Mouse (Mus musculus) heart, embryonic 16.5 days (tissue): ENCODE measurements around the gene Plxna2. TPM values are rescaled to one million over a fixed set of nuclear protein-coding genes. Genes with fewer than 3 reads are reported as not detected.

ENCODE experiments used
- ATAC-seq: fragments of 200-750 bp; cut with Nextera tagmentation; replicated peaks from 2 replicates; pipeline ENCODE4 v1.8.0; 2017; ENCODE audit warnings: moderate number of reproducible peaks; ENCODE audit not compliant: insufficient read depth, low FRiP score; ENCODE audit errors: extremely low read depth
- H3K27ac ChIP-seq: fragments of 300-500 bp; sonication (generic); 2 replicates; pipeline ENCODE4 v1.5.1; 2014; ENCODE audit warnings: mild to moderate bottlenecking, low read length, control low read depth, moderate library complexity
- H3K27me3 ChIP-seq: fragments of 300-500 bp; sonication (generic); 2 replicates; pipeline ENCODE4 v1.6.1; 2014; ENCODE audit warnings: low read length, mixed read lengths; ENCODE audit not compliant: control insufficient read depth, insufficient read depth
- H3K36me3 ChIP-seq: fragments of 300-500 bp; sonication (generic); 2 replicates; pipeline ENCODE4 v1.6.1; 2014; ENCODE audit not compliant: control insufficient read depth, insufficient read depth
- H3K4me1 ChIP-seq: fragments of 300-500 bp; sonication (generic); 2 replicates; pipeline ENCODE4 v1.6.1; 2014; ENCODE audit warnings: low read length, mixed read lengths; ENCODE audit not compliant: control insufficient read depth, insufficient read depth
- H3K4me2 ChIP-seq: fragments of 300-500 bp; sonication (generic); 2 replicates; pipeline ENCODE4 v1.6.1; 2014; ENCODE audit warnings: low read depth, mild to moderate bottlenecking, control low read depth, low read length
- H3K4me3 ChIP-seq: fragments of 300-500 bp; sonication (generic); 2 replicates; pipeline ENCODE4 v1.5.1; 2014; ENCODE audit warnings: mild to moderate bottlenecking, control low read depth, low read length
- H3K9ac ChIP-seq: fragments of 300-500 bp; sonication (generic); 2 replicates; pipeline ENCODE4 v1.6.1; 2014; ENCODE audit warnings: low read length, control low read depth
- H3K9me3 ChIP-seq: fragments of 300-500 bp; sonication (generic); replicated peaks from 2 replicates; pipeline ENCODE4 v1.6.1; 2016; ENCODE audit warnings: low read length; ENCODE audit not compliant: control insufficient read depth
- WGBS: fragments of 180-500 bp; shearing (Covaris S2); extraction: QIAGEN DNeasy Blood & Tissue Kit; methylation state at CpG from one replicate; pipeline ENCODE4 v1.1.7; 2014; 5-methylcytosine and 5-hydroxymethylcytosine counted together
- polyA plus RNA-seq: library from polyadenylated mRNA; unstranded; fragments of >200 nt; fragmentation: Nextera tagmentation; extraction: Ambion mirVana; gene quantifications from 2 replicates; pipeline ENCODE4 v1.2.1, GENCODE M21; 2015

Plxna2 gene
- polyA plus RNA-seq, 1 experiment from 2014 or later, result 5.2 TPM

GRCm38 (mm10) chr1:194775656-194776374 is 157.8 kb downstream of the Plxna2 start:
- no peaks in the 10 kb centered on the region for H3K4me1 ChIP-seq
- H3K36me3 ChIP-seq, result peaks cover 9% of the 10 kb centered on the region
- no peak overlapping the region for H3K9ac ChIP-seq
- no peaks in the 10 kb centered on the region for H3K9me3 ChIP-seq
- no peak for ATAC-seq
- no peaks in the 10 kb centered on the region for H3K27me3 ChIP-seq
- no peak overlapping the region for H3K4me3 ChIP-seq
- H3K27ac ChIP-seq, result no peak overlapping the region
- no peak overlapping the region for H3K4me2 ChIP-seq

- no peaks in the 10 kb centered on the region for H3K27me3 ChIP-seq
- no peak overlapping the region for H3K27ac ChIP-seq
- no peak overlapping the region for H3K4me3 ChIP-seq
- H3K9me3 ChIP-seq, result no peaks in the 10 kb centered on the region
- peaks cover 9% of the 10 kb centered on the region for H3K36me3 ChIP-seq
- H3K4me1 ChIP-seq, result no peaks in the 10 kb centered on the region
- WGBS, result 83% methylated on average over 5 of the region's 5 CpGs
- no peak overlapping the region for H3K9ac ChIP-seq
- no peak overlapping the region for H3K4me2 ChIP-seq
- no peak for ATAC-seq
These were observed 158.7 kb downstream of the Plxna2 start for GRCm38 (mm10) chr1:194776510-194777244.

- Histone ChIP-seq H3K36me3 (peaks cover 9% of the 10 kb centered on the region), H3K4me2 (no peak overlapping the region), H3K27ac (no peak overlapping the region), H3K9me3 (no peaks in the 10 kb centered on the region), H3K4me1 (no peaks in the 10 kb centered on the region), H3K9ac (no peak overlapping the region), H3K27me3 (no peaks in the 10 kb centered on the region), H3K4me3 (no peak overlapping the region)
- no peak for ATAC-seq
- 89% methylated on average over 2 of the region's 2 CpGs for WGBS
These were observed 159.6 kb downstream of the Plxna2 start for GRCm38 (mm10) chr1:194777608-194778007.

- H3K4me2 ChIP-seq, result no peak overlapping the region
- H3K27ac ChIP-seq, result no peak overlapping the region
- H3K36me3 ChIP-seq, result peaks cover 6% of the 10 kb centered on the region
- no peaks in the 10 kb centered on the region for H3K27me3 ChIP-seq
- H3K9me3 ChIP-seq, result no peaks in the 10 kb centered on the region
- no peaks in the 10 kb centered on the region for H3K4me1 ChIP-seq
- no peak for ATAC-seq
- H3K4me3 ChIP-seq, result no peak overlapping the region
- no peak overlapping the region for H3K9ac ChIP-seq
- WGBS, result 86% methylated on average over 3 of the region's 3 CpGs
These were observed 162.4 kb downstream of the Plxna2 start for GRCm38 (mm10) chr1:194780392-194780791.

- no peak overlapping the region for H3K9ac ChIP-seq
- no peak overlapping the region for H3K27ac ChIP-seq
- WGBS, result 89% methylated on average over 5 of the region's 5 CpGs
These were observed 162.9 kb downstream of the Plxna2 start for GRCm38 (mm10) chr1:194780794-194781390.

GRCm38 (mm10) chr1:194781556-194781955 is 163.5 kb downstream of the Plxna2 start:
- Histone ChIP-seq H3K9ac (no peak overlapping the region), H3K4me3 (no peak overlapping the region), H3K27me3 (no peaks in the 10 kb centered on the region), H3K4me2 (no peak overlapping the region), H3K36me3 (peaks cover 9% of the 10 kb centered on the region), H3K27ac (no peak overlapping the region), H3K9me3 (no peaks in the 10 kb centered on the region), H3K4me1 (no peaks in the 10 kb centered on the region)
- ATAC-seq, result no peak
- WGBS, result 82% methylated on average over 1 of the region's 1 CpGs

More at GRCm38 (mm10) chr1:194780794-194781390, 162.9 kb downstream of the Plxna2 start:
- ATAC-seq, result no peak
- peaks cover 7% of the 10 kb centered on the region for H3K36me3 ChIP-seq
- H3K4me2 ChIP-seq, result no peak overlapping the region
- no peaks in the 10 kb centered on the region for H3K27me3 ChIP-seq
- H3K4me3 ChIP-seq, result no peak overlapping the region
- no peaks in the 10 kb centered on the region for H3K9me3 ChIP-seq
- no peaks in the 10 kb centered on the region for H3K4me1 ChIP-seq

GRCm38 (mm10) chr1:194782325-194782724 is 164.3 kb downstream of the Plxna2 start:
- Histone ChIP-seq H3K27ac (no peak overlapping the region), H3K36me3 (peaks cover 11% of the 10 kb centered on the region), H3K9ac (no peak overlapping the region), H3K4me2 (no peak overlapping the region), H3K27me3 (no peaks in the 10 kb centered on the region), H3K4me3 (no peak overlapping the region), H3K9me3 (no peaks in the 10 kb centered on the region), H3K4me1 (no peaks in the 10 kb centered on the region)
- ATAC-seq, result no peak
- 69% methylated on average over 3 of the region's 3 CpGs for WGBS

GRCm38 (mm10) chr1:194787626-194788025 is 169.6 kb downstream of the Plxna2 start:
- H3K4me1 ChIP-seq, result no peaks in the 10 kb centered on the region
- H3K36me3 ChIP-seq, result peaks cover 20% of the 10 kb centered on the region

More at GRCm38 (mm10) chr1:194787626-194788025, 169.6 kb downstream of the Plxna2 start:
- no peaks in the 10 kb centered on the region for H3K9me3 ChIP-seq
- H3K4me2 ChIP-seq, result no peak overlapping the region
- no peak overlapping the region for H3K4me3 ChIP-seq
- no peak for ATAC-seq
- 38% methylated on average over 2 of the region's 2 CpGs for WGBS
- H3K27me3 ChIP-seq, result no peaks in the 10 kb centered on the region
- H3K27ac ChIP-seq, result no peak overlapping the region
- H3K9ac ChIP-seq, result no peak overlapping the region
